Mouse (Mus musculus) liver, postnatal 0 days (tissue): ENCODE data around the gene Dennd2c. TPM values are rescaled to one million over a fixed set of nuclear protein-coding genes. Genes with fewer than 3 reads are reported as not detected.

ENCODE experiments used
- ATAC-seq: fragments of 200-750 bp; cut with Nextera tagmentation; 2 replicates; pipeline ENCODE4 v1.8.0; 2017; ENCODE audit warnings: mild to moderate bottlenecking, moderate library complexity
- DNase-seq: peaks from one replicate; pipeline ENCODE4 v3.0.0-alpha.2; 2016
- H3K27ac ChIP-seq: fragments of 300-500 bp; sonication (generic); 2 replicates; pipeline ENCODE4 v1.5.1; 2014; ENCODE audit warnings: antibody characterized with exemption, moderate library complexity, mild to moderate bottlenecking, low read depth
- H3K27me3 ChIP-seq: fragments of 300-500 bp; sonication (generic); 2 replicates; pipeline ENCODE4 v1.6.1; 2014; ENCODE audit warnings: low read length, control low read depth, mixed read lengths; ENCODE audit not compliant: insufficient read depth
- H3K36me3 ChIP-seq: fragments of 300-500 bp; sonication (generic); replicated peaks from 2 replicates; pipeline ENCODE4 v1.6.1; 2014; ENCODE audit warnings: mild to moderate bottlenecking, control low read depth, low read length, moderate library complexity, mixed read lengths; ENCODE audit not compliant: insufficient read depth
- H3K4me1 ChIP-seq: fragments of 300-500 bp; sonication (generic); 2 replicates; pipeline ENCODE4 v1.6.1; 2014; ENCODE audit warnings: antibody characterized with exemption, mild to moderate bottlenecking, control low read depth; ENCODE audit not compliant: insufficient read depth
- H3K4me2 ChIP-seq: fragments of 300-500 bp; sonication (generic); 2 replicates; pipeline ENCODE4 v1.6.1; 2014; ENCODE audit warnings: low read depth, mild to moderate bottlenecking, low read length, moderate library complexity, mixed read lengths
- H3K4me3 ChIP-seq: fragments of 300-500 bp; sonication (generic); 2 replicates; pipeline ENCODE4 v1.5.1; 2014; ENCODE audit warnings: low read depth, low read length
- H3K9ac ChIP-seq: fragments of 300-500 bp; sonication (generic); replicated peaks from 2 replicates; pipeline ENCODE4 v1.6.1; 2014; ENCODE audit warnings: mild to moderate bottlenecking, moderate library complexity
- H3K9me3 ChIP-seq: fragments of 300-500 bp; sonication (generic); 2 replicates; pipeline ENCODE4 v1.6.1; 2016; ENCODE audit warnings: mild to moderate bottlenecking, control low read depth, low read length, mixed read lengths
- CTCF ChIP-seq: sonication (generic); IDR thresholded peaks from 2 replicates; pipeline ENCODE4 v1.5.1; 2016; ENCODE audit warnings: antibody characterized with exemption, low read depth
- EP300 ChIP-seq: IDR thresholded peaks from 2 replicates; pipeline ENCODE4 v1.6.1; 2016; ENCODE audit warnings: antibody characterized with exemption, low read depth, mild to moderate bottlenecking
- WGBS: fragments of 180-500 bp; shearing (Covaris S2); extraction: QIAGEN DNeasy Blood & Tissue Kit; methylation state at CpG from one replicate; pipeline ENCODE4 v1.1.7; 2014; ENCODE audit not compliant: insufficient replicate concordance; 5-methylcytosine and 5-hydroxymethylcytosine counted together
- polyA plus RNA-seq: library from polyadenylated mRNA; unstranded; fragments of >200 nt; fragmentation: Nextera tagmentation; extraction: Ambion mirVana; gene quantifications from 2 replicates; pipeline ENCODE4 v1.2.1, GENCODE M21; 2015

The Dennd2c gene
- polyA plus RNA-seq, 1 experiment from 2014 or later: 2.8 TPM

DNA sequence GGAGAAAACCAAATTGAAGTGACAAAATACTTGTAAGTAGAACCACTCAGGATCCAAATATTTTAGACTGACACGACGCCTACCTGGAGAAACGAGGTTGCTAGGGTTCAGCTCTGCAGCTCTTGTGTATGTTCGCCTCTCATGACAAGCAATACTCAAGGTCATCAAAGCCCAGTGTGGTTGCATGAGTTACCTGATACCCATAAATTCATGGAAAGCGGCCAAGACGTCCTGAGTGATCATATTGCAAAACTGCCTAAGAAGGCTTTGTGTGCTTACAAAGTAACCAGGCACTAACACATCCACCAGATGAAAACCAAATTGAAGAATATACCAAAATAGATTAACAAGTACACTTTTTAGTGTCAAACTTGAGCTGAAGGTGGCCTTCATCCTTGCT is 33.4 kb upstream of the Dennd2c start:
- no peak for TF ChIP-seq EP300
- TF ChIP-seq CTCF: no peak
- Histone ChIP-seq H3K4me2 (no peak overlapping the region), H3K36me3 (peaks cover 29% of the 10 kb centered on the region), H3K9ac (no peak overlapping the region), H3K9me3 (no peaks in the 10 kb centered on the region), H3K27ac (no peak overlapping the region), H3K27me3 (no peaks in the 10 kb centered on the region), H3K4me1 (no peaks in the 10 kb centered on the region), H3K4me3 (no peak overlapping the region)
- ATAC-seq: no peak
- WGBS: 90% methylated on average over 6 of the region's 6 CpGs
- DNase-seq: no peak

DNA sequence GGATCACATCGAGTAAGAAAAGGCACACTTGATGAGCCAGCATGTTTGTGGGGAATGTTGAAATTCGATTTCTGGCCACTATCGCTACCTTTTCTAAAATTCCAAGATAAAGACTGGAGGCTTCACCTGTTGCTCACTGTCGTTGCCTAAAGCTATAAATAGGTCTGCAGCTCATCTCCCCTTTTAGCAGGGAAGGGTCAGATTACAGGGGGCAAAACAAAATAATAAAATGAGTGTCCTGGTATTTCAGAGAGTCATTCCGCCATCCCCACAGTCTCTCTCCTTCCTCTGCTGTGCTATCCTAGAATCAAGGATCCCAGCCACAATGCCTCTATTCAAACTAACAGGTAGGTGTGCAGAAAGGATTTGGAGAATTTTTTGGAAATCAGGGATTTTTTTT is 28.6 kb upstream of the Dennd2c start, which contains the start of gene Ampd1:
Gene Ampd1 (plus strand): TSS at position 244 of the 400 bp plus-strand sequence.
- WGBS: 73% methylated on average over 5 of the region's 5 CpGs
- TF ChIP-seq EP300: no peak
- TF ChIP-seq CTCF: no peak
- no peak for DNase-seq
- no peaks in the 10 kb centered on the region for H3K9me3 ChIP-seq
- no peaks in the 10 kb centered on the region for H3K27me3 ChIP-seq
- no peak within 1 kb of the TSS for H3K9ac ChIP-seq
- H3K4me2 ChIP-seq: no peak within 1 kb of the TSS
- no peaks in the 10 kb centered on the region for H3K4me1 ChIP-seq
- H3K4me3 ChIP-seq: no peak within 1 kb of the TSS
- no peak for ATAC-seq
- 0 out of 2 replicates have a peak, but pooled peaks cover 3% of the 10 kb centered on the region for H3K36me3 ChIP-seq
- no peak within 1 kb of the TSS for H3K27ac ChIP-seq

DNA sequence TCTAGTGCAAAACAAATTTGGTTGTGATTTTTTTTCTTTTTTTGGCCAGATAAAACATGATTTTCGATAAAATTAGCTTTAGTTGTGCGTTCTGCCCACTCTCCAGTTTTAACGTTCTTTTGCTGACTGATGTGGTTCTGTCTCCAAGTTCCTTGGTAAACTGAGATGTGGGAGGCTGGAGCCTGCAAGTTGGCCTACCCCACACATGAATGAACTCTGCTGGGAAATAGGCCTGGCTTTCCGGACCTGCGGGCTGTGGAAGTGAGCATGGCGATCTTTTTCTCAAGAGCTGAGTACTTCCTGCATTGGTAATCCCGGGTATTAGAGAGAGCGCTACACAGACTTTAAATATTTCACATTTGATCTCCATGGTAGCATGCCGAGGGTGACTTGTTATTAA is 26.5 kb upstream of the Dennd2c start:
- Histone ChIP-seq H3K4me1 (no peaks in the 10 kb centered on the region), H3K9me3 (no peaks in the 10 kb centered on the region), H3K9ac (no peak overlapping the region), H3K27me3 (no peaks in the 10 kb centered on the region), H3K36me3 (no peaks in the 10 kb centered on the region), H3K27ac (no peak overlapping the region), H3K4me2 (no peak overlapping the region), H3K4me3 (no peak overlapping the region)
- ATAC-seq (no peak), DNase-seq (no peak)
- TF ChIP-seq CTCF (no peak), EP300 (no peak)
- WGBS: 77% methylated on average over 9 of the region's 9 CpGs

DNA sequence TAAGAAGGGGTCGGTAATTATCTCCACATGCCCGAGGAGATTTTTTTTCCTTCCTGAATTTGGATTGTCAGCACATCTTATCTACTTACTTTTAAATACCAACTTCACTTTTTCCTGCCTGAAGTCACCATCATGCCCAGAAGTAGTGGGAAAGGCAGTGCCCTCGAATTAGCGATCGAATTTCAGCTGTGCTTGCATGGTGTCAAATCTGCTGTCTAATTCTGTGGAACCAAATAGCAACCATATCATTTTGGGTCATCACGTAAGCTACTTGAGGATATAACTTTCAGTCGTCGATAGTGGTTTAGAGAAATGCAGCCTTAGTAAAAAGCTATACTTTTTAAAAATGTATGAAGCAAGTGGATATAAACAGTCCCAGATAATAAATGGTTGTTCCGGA is 25.9 kb upstream of the Dennd2c start:
- 75% methylated on average over 9 of the region's 9 CpGs for WGBS

DNA sequence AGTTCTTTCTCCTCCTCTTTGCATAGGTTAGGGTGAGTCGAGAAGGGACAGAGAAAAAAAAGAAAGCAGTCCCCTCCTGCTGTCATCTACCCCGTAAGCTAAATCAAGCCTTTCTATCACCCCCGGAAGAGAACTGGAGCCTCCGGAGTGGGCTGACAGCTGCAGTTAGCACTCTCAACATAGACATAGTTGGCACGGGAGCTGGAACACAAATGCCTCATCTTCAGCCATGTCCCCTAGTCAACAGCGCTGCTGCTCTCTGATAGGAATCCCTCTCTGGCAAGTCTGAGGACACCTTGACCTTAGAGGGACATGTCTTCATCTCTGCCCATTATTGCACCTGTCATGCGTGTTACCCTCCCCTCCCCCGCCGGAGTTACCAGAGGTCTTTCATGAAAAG is 23.1 kb upstream of the Dennd2c start:
- no peak overlapping the region for H3K4me2 ChIP-seq
- WGBS: 80% methylated on average over 9 of the region's 9 CpGs
- no peaks in the 10 kb centered on the region for H3K36me3 ChIP-seq
- TF ChIP-seq EP300 (no peak), CTCF (no peak)
- H3K27ac ChIP-seq: no peak overlapping the region
- H3K9ac ChIP-seq: no peak overlapping the region
- ATAC-seq: no peak
- H3K4me3 ChIP-seq: no peak overlapping the region
- no peaks in the 10 kb centered on the region for H3K27me3 ChIP-seq
- DNase-seq: no peak
- no peaks in the 10 kb centered on the region for H3K4me1 ChIP-seq
- no peaks in the 10 kb centered on the region for H3K9me3 ChIP-seq

More for the DNA sequence above, 25.9 kb upstream of the Dennd2c start:
- H3K4me1 ChIP-seq: no peaks in the 10 kb centered on the region
- no peak overlapping the region for H3K4me3 ChIP-seq
- no peaks in the 10 kb centered on the region for H3K27me3 ChIP-seq
- DNase-seq: no peak
- no peak for ATAC-seq
- no peak overlapping the region for H3K27ac ChIP-seq
- H3K9me3 ChIP-seq: no peaks in the 10 kb centered on the region
- H3K9ac ChIP-seq: no peak overlapping the region
- no peak overlapping the region for H3K4me2 ChIP-seq
- no peak for TF ChIP-seq CTCF
- TF ChIP-seq EP300: no peak
- no peaks in the 10 kb centered on the region for H3K36me3 ChIP-seq

DNA sequence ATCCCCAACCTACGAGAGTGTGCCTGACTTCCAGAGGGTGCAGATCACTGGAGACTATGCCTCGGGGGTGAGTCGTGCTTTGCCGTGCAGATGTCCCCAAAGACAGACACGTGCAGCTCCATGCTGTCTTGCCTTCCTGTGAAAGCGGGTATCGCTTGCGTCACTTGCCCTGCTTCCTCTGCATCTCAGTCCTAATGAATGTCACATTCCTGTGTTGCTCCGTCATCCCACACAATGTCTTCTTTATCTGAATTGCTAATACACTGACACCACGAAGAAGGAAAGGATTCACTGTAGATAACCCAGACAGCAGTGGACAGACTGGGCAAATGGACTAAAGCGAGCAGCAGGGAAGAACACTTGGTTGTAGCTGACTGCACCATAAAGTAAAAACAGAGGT is 21.4 kb upstream of the Dennd2c start:
- 54% methylated on average over 11 of the region's 11 CpGs for WGBS
- H3K27me3 ChIP-seq: no peaks in the 10 kb centered on the region
- H3K4me1 ChIP-seq: no peaks in the 10 kb centered on the region
- TF ChIP-seq CTCF (no peak), EP300 (no peak)
- ATAC-seq (peak; percentile 10; the same call in 1 of the 2 replicates), DNase-seq (no peak)
- H3K4me3 ChIP-seq: no peak overlapping the region
- H3K9ac ChIP-seq: no peak overlapping the region
- H3K4me2 ChIP-seq: no peak overlapping the region
- no peaks in the 10 kb centered on the region for H3K36me3 ChIP-seq
- no peak overlapping the region for H3K27ac ChIP-seq
- H3K9me3 ChIP-seq: no peaks in the 10 kb centered on the region
